Mouse (Mus musculus) olfactory bulb, adult 2 months (tissue): ENCODE measurements around the gene Prkag2.
"Not testable (repeated sequence)": the region's sequence is repeated elsewhere in the genome, so short reads cannot be mapped to it uniquely, and the experiment has no call there.

ENCODE experiments used
- CTCF ChIP-seq: fragments of 200-500 bp; IDR thresholded peaks from 2 replicates; pipeline ENCODE4 v1.5.1; 2012; ENCODE audit warnings: low read depth, mild to moderate bottlenecking, low read length, moderate library complexity; ENCODE audit not compliant: insufficient read depth
- POLR2A ChIP-seq: fragments of 200-500 bp; IDR thresholded peaks from 2 replicates; pipeline ENCODE4 v1.6.1; 2012; ENCODE audit warnings: mild to moderate bottlenecking, low read depth, low read length, moderate library complexity; ENCODE audit not compliant: insufficient read depth

DNA sequence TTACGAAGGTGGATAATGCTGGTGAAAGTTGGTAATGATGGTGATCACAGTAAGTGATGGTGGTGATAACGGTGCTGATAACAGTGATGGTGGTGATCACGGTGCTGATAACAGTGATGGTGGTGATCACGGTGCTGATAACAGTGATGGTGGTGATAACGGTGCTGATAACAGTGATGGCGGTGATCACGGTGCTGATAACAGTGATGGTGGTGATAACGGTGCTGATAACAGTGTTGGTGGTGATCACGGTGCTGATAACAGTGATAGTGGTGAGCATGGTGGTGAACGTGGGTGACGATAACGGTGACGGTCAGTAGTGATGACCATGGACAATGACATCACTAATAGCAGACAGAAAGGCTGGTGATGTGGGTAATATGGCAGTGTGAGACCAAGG, 23.2 kb downstream of the Prkag2 start:
- not testable (repeated sequence) for TF ChIP-seq CTCF, POLR2A
